Mouse (Mus musculus) right cerebral cortex, postnatal 25 days (tissue): ENCODE measurements at regions not wholly inside any gene's neighbourhood (a gene's known extent, or its start where the extent isn't known, plus 50 kb on each side); places are given as distances from the start of the nearest gene placed in this dataset.
"Not testable (repeated sequence)": the region's sequence is repeated elsewhere in the genome, so short reads cannot be mapped to it uniquely, and the experiment has no call there.

Experiments used
- DNase-seq: peaks from one replicate; pipeline ENCODE4 v3.0.0; 2022

GRCm38 (mm10) chr9:3116311-3116710, 79.6 kb downstream of the Gm10715 start:
- not testable (repeated sequence) for DNase-seq

DNA sequence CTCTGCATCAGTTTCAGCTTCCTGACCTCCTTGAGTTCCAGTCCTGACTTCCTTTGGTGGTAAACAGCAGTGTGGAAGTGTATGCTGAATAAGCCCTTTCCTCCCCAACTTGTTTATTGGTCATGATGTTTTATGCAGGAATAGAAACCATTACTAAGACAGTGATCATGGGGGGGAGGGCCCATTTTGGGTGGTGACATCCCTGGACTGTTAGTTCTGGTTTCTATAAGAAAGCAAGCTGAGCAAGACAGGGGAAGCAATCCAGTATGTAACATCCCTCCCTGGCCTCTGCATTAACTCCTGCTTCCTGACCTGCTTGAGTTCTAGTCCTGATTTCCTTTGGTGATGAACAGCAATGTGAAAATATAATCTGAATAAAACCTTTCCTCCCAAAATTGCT, 124.5 kb downstream of the Gm10715 start:
- no peak for DNase-seq

- DNase-seq, result no peak
These were observed 147.7 kb downstream of the Gm10715 start for GRCm38 (mm10) chr9:3184343-3184742.

GRCm38 (mm10) chr9:3199151-3200018, 135.6 kb upstream of the Alkbh8 start:
- no peak for DNase-seq

DNA sequence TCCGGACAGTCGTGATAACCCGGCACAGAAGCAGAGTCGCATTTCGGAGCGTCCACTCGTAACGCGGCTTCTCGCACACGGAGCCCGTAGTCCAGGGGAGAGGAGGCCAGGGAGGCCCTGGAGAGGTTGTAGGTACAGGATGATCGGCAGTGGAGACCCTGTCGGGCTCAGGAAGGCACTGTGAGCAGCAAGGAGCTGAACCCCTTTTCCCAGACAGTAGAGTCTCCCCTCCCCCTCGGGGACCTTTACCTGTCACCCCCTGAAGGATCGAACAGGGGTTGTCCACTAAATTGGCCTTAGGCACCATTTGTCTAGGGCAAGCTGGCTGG, 135.0 kb upstream of the Alkbh8 start:
- DNase-seq, result not testable (repeated sequence)

- DNase-seq, result not testable (repeated sequence)
These were observed 126.8 kb upstream of the Alkbh8 start for GRCm38 (mm10) chr9:3208120-3208519.

DNA sequence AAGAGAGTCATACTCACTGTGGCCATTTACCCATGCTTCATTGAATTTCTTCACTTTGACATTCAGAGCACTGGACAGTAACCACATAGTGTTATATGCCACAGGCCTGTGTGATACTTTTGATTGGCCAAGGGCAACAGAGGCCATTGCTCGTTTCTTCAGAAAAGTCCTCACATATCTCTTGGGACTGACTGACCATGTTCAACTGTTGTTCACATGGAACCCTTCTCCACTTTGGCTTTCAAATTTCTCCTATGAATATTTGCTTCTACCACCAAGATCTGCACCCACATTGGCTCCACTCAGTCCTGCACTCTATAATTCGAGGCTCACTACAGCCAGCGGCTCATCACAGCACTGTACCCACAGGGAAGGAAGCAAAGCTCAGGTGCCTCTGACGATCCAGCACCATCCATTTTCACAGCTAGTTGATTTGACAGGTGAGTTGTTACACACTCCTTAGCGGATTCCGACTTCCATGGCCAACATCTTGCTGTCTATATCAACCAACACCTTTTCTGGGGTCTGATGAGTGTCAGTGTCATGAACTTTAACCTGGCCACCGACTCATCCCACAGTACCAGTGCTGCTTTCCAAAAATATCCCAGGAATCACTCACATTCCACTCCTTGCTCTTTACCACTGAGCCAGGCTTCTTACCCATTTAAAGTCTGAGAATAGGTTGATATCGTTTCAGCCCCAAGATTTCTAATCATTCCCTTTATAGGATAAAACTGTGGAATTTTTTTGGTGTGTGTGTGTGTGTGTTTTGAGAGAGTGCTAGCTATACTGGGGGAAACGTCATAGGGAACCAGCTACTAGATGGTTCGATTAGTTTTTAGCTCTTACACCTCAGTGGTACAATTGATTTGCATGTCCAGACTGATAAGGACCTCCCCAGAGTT, 76.3 kb upstream of the Alkbh8 start:
- peak; percentile 27 for DNase-seq

- no peak for DNase-seq
These were observed 74.8 kb upstream of the Alkbh8 start for GRCm38 (mm10) chr9:3260181-3260580.

DNA sequence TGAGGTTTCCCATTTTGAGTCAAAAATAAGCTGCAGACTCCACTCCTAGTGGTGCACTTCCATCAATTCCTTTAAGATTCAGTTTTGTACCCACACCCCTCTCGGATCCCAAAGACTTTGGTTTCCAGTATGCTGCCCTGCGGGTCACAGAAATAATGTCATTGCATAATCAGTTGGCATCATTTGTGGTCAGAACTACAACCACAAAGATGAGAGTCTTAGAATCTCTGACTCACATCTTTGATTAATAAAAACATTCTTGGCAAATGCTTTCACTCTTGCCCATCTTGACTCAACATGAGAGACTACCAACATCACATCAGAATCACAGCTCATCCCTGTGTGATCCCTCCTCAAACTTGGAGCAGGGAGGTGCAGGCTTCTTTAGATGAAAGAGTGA, 74.1 kb upstream of the Alkbh8 start:
- no peak for DNase-seq

- no peak for DNase-seq
These were observed 70.5 kb upstream of the Alkbh8 start for GRCm38 (mm10) chr9:3264467-3264866.

GRCm38 (mm10) chr9:3280496-3280895, 54.4 kb upstream of the Alkbh8 start:
- DNase-seq, result not testable (repeated sequence)

- not testable (repeated sequence) for DNase-seq
These were observed 53.0 kb upstream of the Alkbh8 start for GRCm38 (mm10) chr9:3281906-3282305.

DNA sequence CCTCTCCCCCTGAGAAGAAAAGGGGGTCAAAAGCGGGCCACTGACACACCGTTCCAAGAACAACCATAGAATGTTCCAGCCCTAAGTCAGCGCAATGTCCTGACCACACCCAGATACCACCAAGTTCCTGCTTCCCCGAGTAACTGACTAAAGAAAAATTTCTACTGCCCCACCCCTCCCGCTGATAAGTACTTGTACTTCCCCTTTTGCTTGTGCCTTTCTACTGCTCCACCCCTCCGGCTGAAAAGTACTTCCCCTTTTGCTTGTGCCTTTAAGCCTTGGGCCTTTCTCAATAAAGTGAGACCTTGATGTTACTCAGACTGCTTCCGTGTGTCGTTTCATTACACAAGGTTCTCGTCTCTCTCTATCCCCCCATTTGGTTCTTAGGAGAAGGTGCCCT, 51.6 kb upstream of the Alkbh8 start:
- not testable (repeated sequence) for DNase-seq
